24 mouse cellular contexts compared by ENCODE assay signal in genomic region chr12:102255012-102255411, GRCm38 (mm10). TPM values are rescaled to one million over a fixed set of nuclear protein-coding genes. Genes with fewer than 3 reads are reported as not detected.
A peak's percentile ranks its signal among the peaks of the same experiment; 100 is the strongest.
DNase-seq lines count a peak whose midpoint lies in the region; ATAC-seq and TF ChIP-seq lines count a peak whose summit lies in the region.
"Had no signal": no experiment of that assay in that cellular context is flagged by ENCODE, and none has a peak within 500 bp of the region (broad histone marks: within the 10 kb centered on the region; RNA-seq: fewer than 3 reads in every experiment).

No protein-coding gene starts in this region.

- DNase-seq in heart, adult 2 months, result no peak
- DNase-seq in heart, postnatal 25 days (ENCODE audit: low spot score), result no peak
- DNase-seq in layer of hippocampus, adult 2 months (ENCODE audit: low spot score in 2 of 2), result no peak
- DNase-seq in layer of hippocampus, adult 9-10 months (ENCODE audit: low spot score), result no peak
- DNase-seq in lung, postnatal 14 days, result peak; percentile 25
- DNase-seq in lung, adult 2 months, result no peak
- DNase-seq in stomach, postnatal 0 days (ENCODE audit: low spot score), result no peak
- no peak for DNase-seq in spleen, adult 18-20 months
- DNase-seq: adrenal gland, postnatal 14 days; cerebellum, adult 11 months; cerebellum, postnatal 10 days; heart, postnatal 4 days; kidney, adult 8-10 months; left cerebral cortex, postnatal 4 days; liver; thymus, postnatal 36 days had no signal

- intact Hi-C loops in heart, adult 2 months (cut with DNase I), result loop anchor here (2.0 to 10.0 kb wide), 4 partner anchors 82 to 210 kb away; partner anchors contain the start of gene Golga5
- intact Hi-C loops in heart, postnatal 25 days (cut with DNase I), result loop anchor here (2.0 kb wide), 1 partner anchor 132 kb away; no protein-coding TSS in a partner anchor

- no peak overlapping the region for H3K27ac ChIP-seq in heart, adult 2 months
- no peak overlapping the region for H3K27ac ChIP-seq in layer of hippocampus, adult 2 months
- no peak overlapping the region for H3K27ac ChIP-seq in stomach, postnatal 0 days (replicated peaks)
- H3K27ac ChIP-seq: embryonic facial prominence, embryonic 13.5 days; forebrain, embryonic 15.5 days; heart, embryonic 13.5 days; macrophage; midbrain, embryonic 10.5 days; neural tube, embryonic 13.5 days had no signal

- no peaks in the 10 kb centered on the region for H3K79me2 ChIP-seq in heart, adult 2 months (replicated peaks; ENCODE audit: control insufficient read depth, insufficient read depth, low read length)

- peak; percentile 72 for TF ChIP-seq CTCF in heart, adult 2 months (IDR thresholded peaks at IDR 0.05)
- peak; percentile 59 for TF ChIP-seq CTCF in layer of hippocampus, adult 2 months (conservative IDR thresholded peaks at IDR 0.05)
- TF ChIP-seq CTCF in lung, adult 2 months (IDR thresholded peaks at IDR 0.05; ENCODE audit: insufficient read depth, low read length), result no peak
- peak; percentile 51 for TF ChIP-seq CTCF in stomach, postnatal 0 days (IDR thresholded peaks at IDR 0.05; ENCODE audit: low read depth)

- no peak overlapping the region for H3K4me3 ChIP-seq in heart, adult 2 months
- H3K4me3 ChIP-seq in layer of hippocampus, adult 2 months, result no peak overlapping the region
- H3K4me3 ChIP-seq in lung, adult 2 months (replicated peaks; ENCODE audit: extremely low read depth, low read depth, low read length), result no peak overlapping the region
- no peak overlapping the region for H3K4me3 ChIP-seq in stomach, postnatal 0 days (ENCODE audit: low read depth, low read length)
- H3K4me3 ChIP-seq: embryonic facial prominence, embryonic 13.5 days; forebrain, embryonic 15.5 days; heart, embryonic 13.5 days; midbrain, embryonic 10.5 days; neural tube, embryonic 13.5 days had no signal

- no peak for TF ChIP-seq POLR2A in heart, adult 2 months (IDR thresholded peaks at IDR 0.05; ENCODE audit: insufficient read depth, low read depth, low read length)
- TF ChIP-seq POLR2A in lung, adult 2 months (IDR thresholded peaks at IDR 0.05; ENCODE audit: borderline replicate concordance, extremely low read depth, low read depth, low read length), result no peak

- H3K4me2 ChIP-seq in stomach, postnatal 0 days (replicated peaks; ENCODE audit: low read depth), result no peak overlapping the region
- H3K4me2 ChIP-seq: embryonic facial prominence, embryonic 13.5 days; forebrain, embryonic 15.5 days; heart, embryonic 13.5 days; neural tube, embryonic 13.5 days had no signal

- H3K36me3 ChIP-seq in heart, adult 2 months (ENCODE audit: control insufficient read depth, insufficient read depth, low read length), result no peaks in the 10 kb centered on the region
- H3K36me3 ChIP-seq in stomach, postnatal 0 days (ENCODE audit: control insufficient read depth, insufficient read depth, low read length), result no peaks in the 10 kb centered on the region
- H3K36me3 ChIP-seq: embryonic facial prominence, embryonic 13.5 days; forebrain, embryonic 15.5 days; heart, embryonic 13.5 days; midbrain, embryonic 10.5 days; neural tube, embryonic 13.5 days had no signal

- H3K9ac ChIP-seq in heart, adult 2 months (ENCODE audit: low read depth, low read length), result no peak overlapping the region
- no peak overlapping the region for H3K9ac ChIP-seq in stomach, postnatal 0 days (ENCODE audit: low read length)
- H3K9ac ChIP-seq: embryonic facial prominence, embryonic 13.5 days; forebrain, embryonic 15.5 days; heart, embryonic 13.5 days; neural tube, embryonic 13.5 days had no signal

- no peaks in the 10 kb centered on the region for H3K9me3 ChIP-seq in stomach, postnatal 0 days (ENCODE audit: control insufficient read depth, low read length)
- H3K9me3 ChIP-seq: embryonic facial prominence, embryonic 13.5 days; forebrain, embryonic 15.5 days; heart, embryonic 13.5 days; midbrain, embryonic 10.5 days; neural tube, embryonic 13.5 days had no signal

- peaks cover 4% of the 10 kb centered on the region for H3K4me1 ChIP-seq in heart, adult 2 months (ENCODE audit: control insufficient read depth, insufficient read depth, low read length)
- H3K4me1 ChIP-seq in lung, adult 2 months (ENCODE audit: control insufficient read depth, insufficient read depth, low read length), result peaks cover 3% of the 10 kb centered on the region; the same call in 1 of the 2 replicates
- no peaks in the 10 kb centered on the region for H3K4me1 ChIP-seq in stomach, postnatal 0 days (replicated peaks; ENCODE audit: control insufficient read depth, insufficient read depth)
- H3K4me1 ChIP-seq: embryonic facial prominence, embryonic 13.5 days; heart, embryonic 13.5 days; midbrain, embryonic 10.5 days had no signal

- ATAC-seq in stomach, postnatal 0 days (ENCODE audit: low FRiP score, low TSS enrichment), result no peak
- ATAC-seq: activated CD4-positive, CD25-positive, alpha-beta regulatory T cell, adult 4 months; forebrain, embryonic 15.5 days; hindbrain, embryonic 16.5 days had no signal

- TF ChIP-seq EP300 in heart, adult 2 months (IDR thresholded peaks at IDR 0.05; ENCODE audit: insufficient read depth, low read depth, low read length), result 0 out of 2 replicates have a peak, but pooled peaks have one; percentile 12
- no peak for TF ChIP-seq EP300 in stomach, postnatal 0 days (optimal IDR thresholded peaks at IDR 0.05)

- H3K27me3 ChIP-seq in heart, adult 2 months (ENCODE audit: control insufficient read depth, insufficient read depth, low read length), result no peaks in the 10 kb centered on the region
- H3K27me3 ChIP-seq in stomach, postnatal 0 days (ENCODE audit: control insufficient read depth, insufficient read depth, low read length), result no peaks in the 10 kb centered on the region
- H3K27me3 ChIP-seq: embryonic facial prominence, embryonic 13.5 days; forebrain, embryonic 15.5 days; heart, embryonic 13.5 days; neural tube, embryonic 13.5 days had no signal

RNA-seq across cellular contexts. Expression of gene Rin3, which starts 27.8 kb away (rescaled TPM):
- 10 to 100 TPM; 14.7 to 25.3 TPM for total RNA-seq in heart, adult 2 months (2021)
- polyA plus RNA-seq in heart, adult 2 months (2012; rRNA removed), result 6.1 and 10.3 TPM in 2 replicates
- 10 to 100 TPM; 14.0 to 17.5 TPM for total RNA-seq in heart, postnatal 25 days (2021)
- 1 to 10 TPM; 3.2 to 4.3 TPM for total RNA-seq in layer of hippocampus, adult 2 months (2021)
- polyA plus RNA-seq in lung, adult 2 months (2012; rRNA removed), result 40.9 and 41.5 TPM in 2 replicates
- 2.9 and 3.0 TPM in 2 replicates for polyA plus RNA-seq in stomach, postnatal 0 days (2015; fragmentation: Nextera tagmentation; extraction: Ambion mirVana)
